Mouse (Mus musculus) bone marrow macrophage, adult 2 months (primary cell): ENCODE data around the gene Usp33. TPM values are rescaled to one million over a fixed set of nuclear protein-coding genes. Genes with fewer than 3 reads are reported as not detected.

Experiments used
- H3K27ac ChIP-seq: 2 replicates; pipeline ENCODE4 v1.5.1; 2012; ENCODE audit warnings: low read depth, low read length; ENCODE audit not compliant: insufficient read depth
- H3K4me1 ChIP-seq: 2 replicates; pipeline ENCODE4 v1.6.1; 2012; ENCODE audit warnings: low read length; ENCODE audit not compliant: control insufficient read depth, insufficient read depth
- H3K4me3 ChIP-seq: 2 replicates; pipeline ENCODE4 v1.5.1; 2012; ENCODE audit warnings: mild to moderate bottlenecking, low read length, moderate library complexity; ENCODE audit not compliant: insufficient read depth
- CTCF ChIP-seq: IDR thresholded peaks from 2 replicates; pipeline ENCODE4 v1.5.1; 2012; ENCODE audit warnings: low read depth, mild to moderate bottlenecking, low read length, moderate library complexity
- POLR2A ChIP-seq: IDR thresholded peaks from 2 replicates; pipeline ENCODE4 v1.6.1; 2012; ENCODE audit warnings: mild to moderate bottlenecking, low read depth, low read length, borderline replicate concordance
- polyA plus RNA-seq: library from polyadenylated mRNA; stranded (reverse); fragments of >200 nt; gene quantifications from 2 replicates; pipeline ENCODE4 v1.2.4, GENCODE M21; 2012; ENCODE audit not compliant: missing spikeins, insufficient read depth, insufficient read length

Usp33 gene
- polyA plus RNA-seq, 1 experiment, result 36.1 TPM

DNA sequence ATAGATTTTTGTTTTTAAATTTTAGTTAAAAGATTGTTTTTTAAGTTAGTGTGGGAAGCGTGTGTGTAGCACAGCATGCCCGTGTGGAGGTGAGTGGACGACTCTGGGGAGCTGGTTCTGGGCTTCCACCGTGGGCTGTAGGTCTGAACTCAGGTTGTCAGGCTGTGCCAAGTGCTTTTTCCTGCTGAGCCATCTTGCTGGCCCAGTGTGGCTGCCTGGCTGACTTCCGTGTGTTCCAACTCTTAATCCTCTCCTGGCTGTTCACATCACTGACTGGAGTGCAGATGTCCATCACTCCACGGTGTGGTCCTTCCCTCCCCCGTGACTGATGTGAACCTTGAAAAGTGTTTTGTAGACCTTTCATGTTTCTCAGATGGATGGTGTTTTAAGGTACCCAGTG lies 12.9 kb downstream of the Usp33 start:
- no peak for TF ChIP-seq CTCF
- no peak for TF ChIP-seq POLR2A
- Histone ChIP-seq H3K4me3 (no peak overlapping the region), H3K27ac (no peak overlapping the region), H3K4me1 (no peaks in the 10 kb centered on the region)

- TF ChIP-seq CTCF (no peak), POLR2A (no peak)
- Histone ChIP-seq H3K27ac (no peak overlapping the region), H3K4me1 (no peaks in the 10 kb centered on the region)
Measured at GRCm38 (mm10) chr3:152364181-152364580, 17.9 kb downstream of the Usp33 start.

DNA sequence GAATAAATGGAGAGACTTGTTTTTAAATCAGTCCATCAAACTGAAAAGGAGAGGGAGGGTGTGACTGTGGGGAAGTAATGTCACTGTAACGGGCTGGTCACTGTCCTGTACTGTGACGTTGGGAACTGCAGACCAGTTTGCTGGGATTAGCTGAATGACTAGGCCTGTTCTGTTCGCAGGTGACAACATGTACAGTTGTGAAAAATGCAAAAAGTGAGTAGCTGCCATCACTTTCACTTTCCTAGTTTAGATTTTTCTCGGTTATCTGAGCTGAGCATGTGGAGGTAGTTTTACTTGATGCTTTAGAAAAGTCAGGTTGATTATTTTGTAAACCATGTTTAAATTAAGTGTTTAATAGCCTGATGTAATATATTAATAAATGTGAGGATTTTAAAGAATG lies 29.8 kb downstream of the Usp33 start:
- 0 out of 2 replicates have a peak, but pooled peaks cover 2% of the 10 kb centered on the region for H3K4me1 ChIP-seq
- TF ChIP-seq POLR2A (no peak), CTCF (no peak)
- no peak overlapping the region for H3K27ac ChIP-seq
- no peak overlapping the region for H3K4me3 ChIP-seq

More at GRCm38 (mm10) chr3:152364181-152364580, 17.9 kb downstream of the Usp33 start:
- no peak overlapping the region for H3K4me3 ChIP-seq

- Histone ChIP-seq H3K4me1 (0 out of 2 replicates have a peak, but pooled peaks cover 2% of the 10 kb centered on the region), H3K4me3 (no peak overlapping the region), H3K27ac (no peak overlapping the region)
- TF ChIP-seq CTCF (no peak), POLR2A (no peak)
Measured at GRCm38 (mm10) chr3:152384106-152384505, 37.8 kb downstream of the Usp33 start.

GRCm38 (mm10) chr3:152395350-152396277 lies 49.3 kb downstream of the Usp33 start, which contains the start of gene Zzz3:
TSS of gene Zzz3 (plus strand) at chr3:152395473.
- peaks cover 22% of the 10 kb centered on the region for H3K4me1 ChIP-seq
- H3K27ac ChIP-seq, result peak within 1 kb of the TSS; percentile 96
- peak within 1 kb of the TSS; percentile 86 for H3K4me3 ChIP-seq
- TF ChIP-seq CTCF (peak; percentile 35; the same call in 1 of the 2 replicates), POLR2A (no peak)

- H3K4me1 ChIP-seq, result peaks cover 27% of the 10 kb centered on the region
- TF ChIP-seq CTCF (no peak), POLR2A (peak; percentile 62; the same call in 1 of the 2 replicates)
- H3K4me3 ChIP-seq, result peak overlapping the region; percentile 86
- H3K27ac ChIP-seq, result peak overlapping the region; percentile 96
Measured at GRCm38 (mm10) chr3:152396278-152396987, 50.2 kb downstream of the Usp33 start.

DNA sequence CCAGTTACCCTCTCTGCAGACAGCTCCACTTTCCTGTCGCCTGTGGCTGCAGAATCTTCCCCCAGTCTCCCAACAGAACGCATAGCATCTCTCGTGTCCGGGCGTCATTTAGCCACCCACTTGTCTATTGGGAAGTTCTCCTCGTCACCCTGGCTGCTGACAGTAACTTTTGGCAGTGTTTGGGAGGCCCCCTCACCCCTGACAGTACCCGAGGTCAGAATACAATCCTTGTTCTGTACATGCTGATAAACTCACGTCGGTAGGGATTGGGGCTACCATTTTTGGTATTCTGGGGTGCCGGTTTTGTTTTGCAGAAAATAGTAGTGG lies 50.7 kb downstream of the Usp33 start:
- H3K4me1 ChIP-seq, result peaks cover 32% of the 10 kb centered on the region
- H3K27ac ChIP-seq, result peak overlapping the region; percentile 96
- TF ChIP-seq CTCF (no peak), POLR2A (no peak)
- peak overlapping the region; percentile 86 for H3K4me3 ChIP-seq

DNA sequence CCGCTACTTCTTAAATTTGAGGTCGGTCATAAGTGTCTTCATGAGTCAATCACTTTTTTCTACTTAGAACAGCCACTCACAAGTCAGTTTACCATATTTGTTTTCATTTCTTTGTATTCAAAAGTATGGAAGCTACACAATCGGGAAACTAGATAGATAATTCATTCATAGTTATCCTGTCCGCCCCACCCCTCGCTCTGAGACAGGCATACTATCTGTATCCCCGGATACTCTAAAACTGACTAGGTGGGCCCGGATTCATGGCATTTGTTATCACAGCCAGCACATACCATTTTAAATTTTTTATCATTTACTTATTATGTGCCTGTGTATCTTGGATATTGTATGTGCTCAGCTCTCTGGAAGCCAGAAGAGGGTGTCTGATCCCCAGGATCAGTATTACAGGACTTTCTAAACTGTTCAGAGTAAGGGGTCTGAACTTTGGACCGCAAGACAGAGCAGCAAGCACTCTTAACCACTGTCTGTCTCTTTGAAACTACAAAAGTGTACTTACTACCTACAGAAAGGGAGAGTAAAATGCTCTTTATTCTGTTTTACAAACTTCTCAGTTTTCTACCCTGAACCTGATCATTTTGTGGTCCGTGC lies 51.2 kb downstream of the Usp33 start:
- TF ChIP-seq POLR2A, result no peak
- no peak for TF ChIP-seq CTCF
- H3K4me3 ChIP-seq, result peak overlapping the region; percentile 86
- peak overlapping the region; percentile 96 for H3K27ac ChIP-seq
- H3K4me1 ChIP-seq, result peaks cover 32% of the 10 kb centered on the region

- Histone ChIP-seq H3K4me1 (peaks cover 59% of the 10 kb centered on the region), H3K27ac (no peak overlapping the region), H3K4me3 (no peak overlapping the region)
- TF ChIP-seq POLR2A (no peak), CTCF (no peak)
Measured at GRCm38 (mm10) chr3:152400441-152400840, 54.2 kb downstream of the Usp33 start.
